Mouse (Mus musculus) heart, adult 11 months (tissue): ENCODE data around the gene Tomm20.
"Not testable (repeated sequence)": the region's sequence is repeated elsewhere in the genome, so short reads cannot be mapped to it uniquely, and the experiment has no call there.

Source experiments
- DNase-seq: peaks from one replicate; pipeline ENCODE4 v3.0.0; 2022

Tomm20 gene

DNA sequence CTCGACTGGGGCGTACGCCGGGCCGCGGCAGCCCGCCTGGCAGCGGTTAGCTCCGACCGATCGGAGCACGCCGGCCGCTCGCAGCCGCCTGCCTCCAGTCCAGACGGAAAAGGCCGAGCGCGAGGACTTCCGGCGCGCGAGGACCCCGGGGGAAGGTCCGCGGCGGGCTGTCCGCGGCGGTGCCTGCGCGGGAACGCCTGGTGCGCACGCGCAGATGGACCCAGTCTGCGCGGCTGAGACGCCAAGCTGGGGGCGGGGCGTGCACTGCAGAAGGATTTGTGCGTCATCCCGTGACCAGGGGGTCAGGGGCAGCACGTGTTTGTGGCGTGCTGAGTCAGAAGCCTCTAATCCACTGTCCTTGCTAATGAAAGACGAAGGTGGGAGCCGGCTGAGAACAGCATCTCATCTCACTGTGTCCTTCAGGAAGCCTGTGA lies at the start of gene Tomm20:
Tomm20 (minus strand) TSS at position 115 of the 434 bp plus-strand sequence.
- DNase-seq, result peak; percentile 100

DNA sequence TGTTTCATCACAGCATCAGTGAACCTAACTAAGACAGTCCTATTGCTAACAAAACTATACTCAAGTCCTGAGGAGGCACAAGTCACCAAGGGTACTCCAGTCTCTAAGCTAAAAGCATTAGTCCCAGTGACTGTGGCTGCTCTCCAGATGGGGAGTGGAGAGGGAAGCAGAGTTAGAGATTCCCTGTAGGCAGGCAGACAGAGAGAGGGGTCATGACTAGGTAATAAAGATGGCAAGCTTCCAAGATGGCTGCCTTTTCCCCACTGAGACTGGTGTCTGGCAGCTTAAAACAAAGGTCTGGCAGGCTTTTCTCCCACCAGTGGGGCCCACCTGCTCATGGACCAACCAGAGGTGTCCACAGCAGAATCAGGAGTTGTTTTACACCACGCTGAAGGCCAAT lies 48.9 kb upstream of the Tomm20 start:
- DNase-seq, result peak; percentile 78

DNA sequence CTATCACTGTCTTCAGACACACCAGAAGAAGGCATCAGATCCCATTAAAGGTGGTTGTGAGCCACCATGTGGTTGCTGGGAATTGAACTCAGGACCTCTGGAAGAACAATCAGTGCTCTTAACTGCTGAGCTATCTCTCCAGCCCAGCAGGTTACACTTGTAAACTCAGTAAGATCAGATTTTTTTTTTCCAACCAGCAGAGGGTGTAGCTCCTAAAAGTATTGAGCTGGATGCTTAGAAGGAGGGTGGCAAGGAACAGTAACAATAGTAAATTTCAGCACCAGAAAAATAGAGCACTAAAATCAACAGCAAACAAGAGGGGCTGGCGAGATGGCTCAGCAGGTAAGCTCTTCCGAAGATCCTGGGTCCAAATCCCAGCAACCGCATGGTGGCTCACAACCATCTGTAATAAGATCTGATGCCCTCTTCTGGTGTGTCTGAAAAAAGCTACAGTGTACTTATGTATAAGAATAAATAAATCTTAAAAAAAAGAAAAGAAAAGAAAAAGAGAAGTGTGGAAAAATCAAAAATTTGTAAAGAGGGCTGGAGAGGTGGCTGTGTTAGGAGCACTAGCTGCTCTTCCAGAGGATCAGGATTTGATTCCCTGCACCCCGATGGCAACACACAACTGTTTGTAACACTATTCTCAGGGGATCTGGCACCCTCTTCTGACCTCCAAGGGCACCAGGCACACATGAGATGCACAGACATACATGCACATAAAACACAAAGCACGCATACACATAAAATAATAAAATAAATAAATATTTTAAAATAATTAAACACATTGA lies 43.9 kb upstream of the Tomm20 start:
- peak; percentile 69 for DNase-seq

GRCm38 (mm10) chr8:126988346-126989006 lies 42.8 kb upstream of the Tomm20 start:
- DNase-seq, result no peak

DNA sequence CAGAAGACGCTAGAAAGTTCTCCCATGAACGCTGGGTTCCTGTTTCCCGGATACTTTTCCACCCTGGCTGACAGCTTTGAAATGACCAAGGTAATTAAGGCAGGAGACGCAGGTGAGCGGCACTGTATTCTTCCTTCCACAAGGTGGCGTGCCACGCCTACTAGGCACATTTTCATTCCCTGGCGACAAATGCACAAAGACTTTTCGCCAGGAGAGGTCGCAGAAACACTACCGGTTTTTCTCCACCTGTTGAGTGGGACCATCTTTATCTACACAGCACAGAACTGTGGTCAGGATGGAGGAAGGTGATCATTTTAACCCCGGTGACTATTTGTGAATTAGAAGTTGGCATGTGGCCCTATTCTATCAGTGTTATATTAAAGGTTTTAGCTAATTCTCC lies 40.9 kb upstream of the Tomm20 start:
- DNase-seq, result peak; percentile 93

DNA sequence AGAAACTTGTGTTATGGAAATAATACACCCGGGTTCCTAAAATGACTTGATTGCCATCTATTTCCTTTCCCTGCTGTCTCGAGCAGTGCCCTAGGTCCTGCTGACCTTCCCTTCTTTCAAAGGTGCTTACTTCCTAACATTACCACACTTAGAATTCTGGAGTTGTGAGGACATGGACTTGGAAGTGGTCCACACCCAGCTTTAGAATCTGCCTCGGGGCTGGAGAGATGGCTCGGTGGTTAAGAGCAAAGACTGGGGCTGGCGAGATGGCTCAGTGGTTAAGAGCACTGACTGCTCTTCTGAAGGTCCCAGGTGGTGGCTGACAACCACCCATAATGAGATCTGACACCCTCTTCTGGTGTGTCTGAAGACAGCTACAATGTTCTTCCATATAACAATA lies 34.4 kb upstream of the Tomm20 start:
- DNase-seq, result peak; percentile 60

GRCm38 (mm10) chr8:126979091-126979920 lies 33.7 kb upstream of the Tomm20 start:
- DNase-seq, result peak; percentile 88

- DNase-seq, result not testable (repeated sequence)
Observed at GRCm38 (mm10) chr8:126978535-126978934, 32.9 kb upstream of the Tomm20 start.

DNA sequence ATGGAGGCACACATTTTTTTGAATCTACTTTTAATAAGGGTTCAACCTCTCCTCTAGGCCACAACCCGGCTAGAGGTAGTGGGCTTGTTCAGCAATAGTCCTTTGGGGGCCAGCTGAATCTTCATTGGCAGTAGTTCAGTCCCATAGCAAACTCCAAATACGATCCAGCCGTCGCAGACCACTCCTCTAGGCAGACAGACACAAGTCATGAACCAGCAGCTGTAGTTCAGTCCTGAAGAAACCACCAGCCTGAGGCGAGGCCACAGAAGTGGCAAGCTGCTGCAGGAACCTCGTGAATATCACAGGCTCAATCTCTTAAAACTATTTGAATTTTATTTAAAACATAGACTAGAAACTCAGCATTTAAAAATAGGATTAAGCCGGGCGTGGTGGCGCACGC lies 32.4 kb upstream of the Tomm20 start:
- peak; percentile 74 for DNase-seq

DNA sequence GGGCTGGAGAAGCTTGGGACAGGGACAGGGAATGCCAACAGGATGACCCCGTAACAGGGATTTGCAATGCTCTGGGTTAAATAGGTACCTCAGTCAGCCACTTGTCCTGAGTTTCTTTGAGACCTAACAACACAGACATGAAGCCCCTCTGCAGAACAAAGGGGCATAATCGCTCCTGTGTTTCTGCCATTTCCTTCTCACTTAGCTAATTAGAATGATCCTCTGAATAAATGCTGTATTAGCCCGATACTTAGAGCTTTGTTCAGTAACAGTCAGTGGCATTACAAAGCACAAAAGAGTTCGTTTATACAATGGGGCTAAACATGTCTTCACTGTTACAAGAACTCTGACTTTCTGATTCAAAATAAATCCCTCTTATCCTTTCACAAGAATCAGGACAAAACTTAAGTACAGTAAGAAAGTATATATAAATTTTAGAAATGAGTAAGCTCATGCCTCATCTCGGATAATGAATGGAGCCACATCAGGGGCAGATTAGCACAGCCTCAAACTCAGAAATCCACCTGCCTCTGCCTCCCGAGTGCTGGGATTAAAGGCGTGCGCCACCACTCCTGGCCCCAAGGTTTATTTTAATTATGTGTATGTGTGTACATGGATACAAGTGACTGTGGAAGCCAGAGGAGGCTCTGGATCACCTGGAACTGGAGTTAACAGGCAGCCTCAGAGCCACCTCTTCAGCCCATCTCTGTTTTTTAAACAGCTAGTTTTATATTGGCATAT lies 31.1 kb upstream of the Tomm20 start:
- peak; percentile 80 for DNase-seq

- DNase-seq, result no peak
Observed at GRCm38 (mm10) chr8:126975706-126976105, 30.1 kb upstream of the Tomm20 start.

GRCm38 (mm10) chr8:126974511-126974910 lies 28.9 kb upstream of the Tomm20 start:
- DNase-seq, result no peak

- no peak for DNase-seq
Observed at GRCm38 (mm10) chr8:126973686-126974265, 28.1 kb upstream of the Tomm20 start.

DNA sequence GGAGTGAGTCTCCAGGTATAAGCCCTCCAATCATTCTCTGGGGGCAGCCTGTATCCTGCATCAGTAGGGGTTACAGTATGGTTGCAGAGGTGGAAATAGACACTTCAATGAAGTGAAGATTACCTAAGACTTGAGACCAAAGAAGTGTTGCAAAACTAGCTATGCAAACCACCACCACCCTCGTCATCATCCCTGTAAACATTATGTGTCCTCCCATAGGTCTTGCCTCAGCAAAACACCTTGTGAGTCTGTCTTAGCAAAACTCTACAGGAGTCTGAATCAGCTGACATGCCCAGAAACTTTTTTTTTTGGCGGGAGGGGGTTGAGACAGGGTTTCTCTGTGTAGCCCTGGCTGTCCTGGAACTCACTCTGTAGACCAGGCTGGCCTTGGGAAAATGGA lies 27.0 kb upstream of the Tomm20 start:
- no peak for DNase-seq

DNA sequence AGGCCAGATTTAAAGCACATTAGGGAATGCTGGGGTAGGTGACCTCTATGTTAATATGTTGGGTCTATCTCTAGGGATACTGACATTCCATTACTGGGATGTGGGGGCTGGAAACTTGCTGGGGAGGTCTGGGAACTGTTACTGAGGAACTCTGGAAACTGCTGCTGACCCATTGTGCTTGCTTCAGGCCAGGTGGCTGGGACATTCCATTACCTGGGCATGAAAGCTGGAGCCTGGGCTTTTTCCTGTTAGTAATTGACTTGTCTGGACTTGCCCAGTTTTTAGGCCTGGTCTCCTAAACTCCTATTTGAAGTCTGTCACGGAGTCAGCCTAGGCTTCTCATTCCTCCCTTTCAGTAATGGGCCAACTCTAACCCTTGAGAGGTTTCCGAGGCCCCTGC lies 26.5 kb upstream of the Tomm20 start:
- no peak for DNase-seq

DNA sequence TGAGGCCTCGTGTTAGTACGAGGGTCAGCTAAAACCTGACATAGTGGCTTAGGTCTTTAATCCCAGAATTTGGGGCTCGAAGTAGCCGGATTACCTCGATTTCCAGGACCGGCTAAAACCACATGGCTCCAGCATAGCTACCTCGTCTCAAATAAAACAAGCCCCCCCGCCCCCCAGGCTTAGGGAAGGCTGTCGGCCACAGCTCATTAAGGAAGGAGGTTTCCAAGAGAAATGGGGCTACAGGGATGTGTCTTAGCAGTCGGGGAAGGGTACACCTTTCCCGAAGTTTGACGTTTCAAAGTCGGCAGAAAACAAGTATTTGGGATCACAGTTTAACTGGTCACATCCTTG lies 25.6 kb upstream of the Tomm20 start:
- DNase-seq, result no peak

- DNase-seq, result peak; percentile 99
Observed at GRCm38 (mm10) chr8:126970579-126971313, 25.1 kb upstream of the Tomm20 start, which contains the start of gene Rbm34. Gene Rbm34 (minus strand): TSS chr8:126971071.

DNA sequence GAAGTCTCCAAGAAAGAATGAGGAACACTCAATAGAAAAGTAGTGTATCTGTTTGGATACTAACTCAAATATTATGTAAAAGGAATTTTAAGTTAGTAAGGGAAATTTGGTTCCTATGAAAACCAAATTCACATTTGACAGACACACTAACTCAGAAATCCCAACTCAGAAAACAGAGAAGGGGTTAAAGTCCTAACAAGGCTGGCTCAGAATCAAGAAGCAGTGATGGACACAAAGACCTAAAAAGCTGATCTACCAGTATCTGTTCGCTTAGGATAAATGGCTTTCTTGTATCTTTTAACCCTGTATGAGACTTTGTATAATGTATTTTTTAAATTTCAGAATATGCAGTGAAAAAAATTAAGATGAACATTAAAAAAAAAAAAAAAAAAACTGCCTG lies 23.9 kb upstream of the Tomm20 start:
- no peak for DNase-seq

DNA sequence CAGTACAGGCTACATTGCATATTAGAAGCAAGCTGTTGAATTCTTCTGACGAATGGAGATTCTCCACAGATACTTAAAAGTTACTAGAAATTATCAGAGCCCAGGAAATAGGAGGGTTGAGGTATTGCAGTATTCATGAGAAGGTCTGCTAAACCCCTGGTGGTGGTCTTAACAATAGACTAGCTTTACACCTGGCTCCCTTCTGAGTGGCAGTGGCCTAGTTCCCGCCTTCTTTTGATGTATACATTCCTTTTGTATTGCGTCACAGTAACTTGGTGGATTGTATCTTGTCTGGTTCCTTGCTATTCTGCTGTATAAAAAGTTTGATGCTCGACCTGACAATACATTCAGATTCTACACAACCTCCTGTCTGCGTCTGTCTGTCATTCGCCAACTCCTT lies 22.5 kb upstream of the Tomm20 start:
- no peak for DNase-seq

GRCm38 (mm10) chr8:126965246-126965645 lies 19.6 kb upstream of the Tomm20 start:
- DNase-seq, result no peak

- DNase-seq, result peak; percentile 25
Observed at GRCm38 (mm10) chr8:126962871-126963270, 17.2 kb upstream of the Tomm20 start.

- no peak for DNase-seq
Observed at GRCm38 (mm10) chr8:126961516-126961915, 15.9 kb upstream of the Tomm20 start.
